Mouse (Mus musculus) right cerebral cortex, postnatal 4 days (tissue): ENCODE results near the gene Grik3.

Source experiments
- DNase-seq: peaks from one replicate; pipeline ENCODE4 v3.0.0-alpha.2; 2022

Grik3 gene

GRCm38 (mm10) chr4:125492706-125493105 is 2.2 kb downstream of the Grik3 start:
- peak; percentile 42 for DNase-seq

DNA sequence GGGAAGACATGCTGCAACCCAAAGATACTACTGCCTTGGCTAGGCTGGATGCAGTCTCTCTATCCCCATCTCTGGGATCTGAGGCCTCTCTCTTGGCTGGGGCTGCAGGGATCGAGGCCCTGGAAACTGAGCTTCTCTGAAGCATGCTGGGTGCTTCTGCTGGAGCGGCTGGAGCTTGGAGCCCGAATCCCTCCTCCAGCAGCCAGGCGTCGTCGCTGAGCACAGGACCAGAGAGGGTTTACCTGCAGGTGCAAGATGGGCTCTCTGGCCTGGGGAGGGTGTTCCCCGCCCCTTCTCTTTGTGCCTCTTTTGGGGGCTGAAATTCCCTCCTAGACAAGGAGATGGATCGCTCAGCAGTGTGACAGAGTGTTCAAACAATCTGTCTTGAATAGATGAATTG is 2.6 kb downstream of the Grik3 start:
- no peak for DNase-seq

DNA sequence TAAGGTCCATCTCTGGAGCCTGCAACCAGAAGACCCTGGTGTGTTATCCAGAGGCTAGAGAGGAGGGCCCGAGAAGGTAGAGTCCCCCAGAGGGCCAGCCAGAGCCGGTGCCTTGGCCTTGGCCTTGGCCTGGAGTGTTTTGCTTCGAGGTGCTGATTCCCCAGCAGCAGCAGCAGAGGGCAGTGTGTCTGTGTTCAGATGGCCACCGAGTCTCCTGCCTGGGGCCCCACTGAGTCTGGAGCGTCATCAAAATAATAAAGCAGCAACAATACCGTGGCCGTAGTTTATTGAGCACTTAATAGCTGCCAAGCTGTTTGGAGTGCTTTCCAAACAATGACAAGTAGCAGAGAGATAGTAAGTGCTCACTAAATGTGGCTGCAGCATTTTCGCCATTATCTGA is 5.0 kb downstream of the Grik3 start:
- DNase-seq, result no peak

DNA sequence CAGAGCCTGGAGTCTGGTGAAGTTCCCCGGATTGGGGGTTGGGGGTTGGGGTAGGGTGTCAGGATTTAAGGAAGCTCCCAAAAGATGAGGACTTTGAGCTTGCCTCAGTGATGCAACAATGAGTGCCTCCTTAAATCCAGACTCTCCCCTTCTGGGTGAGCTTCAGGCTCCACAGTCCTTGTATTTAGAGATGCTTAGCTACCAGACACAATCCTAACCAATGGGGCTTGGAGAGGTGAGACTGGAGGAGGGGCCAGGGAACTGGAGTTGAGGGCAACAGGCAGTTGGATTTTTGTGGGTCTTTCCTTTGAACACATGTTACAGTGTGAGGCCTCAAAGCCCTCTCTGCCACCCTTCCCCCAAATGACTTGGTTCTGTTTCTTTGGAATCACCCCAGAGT is 6.5 kb downstream of the Grik3 start:
- DNase-seq, result no peak

GRCm38 (mm10) chr4:125497471-125497870 is 7.0 kb downstream of the Grik3 start:
- DNase-seq, result no peak

- DNase-seq, result no peak
These were observed 8.4 kb downstream of the Grik3 start for GRCm38 (mm10) chr4:125498866-125499265.

GRCm38 (mm10) chr4:125502861-125503260 is 12.4 kb downstream of the Grik3 start:
- no peak for DNase-seq

GRCm38 (mm10) chr4:125512434-125512833 is 21.9 kb downstream of the Grik3 start:
- DNase-seq, result no peak

GRCm38 (mm10) chr4:125515646-125516045 is 25.1 kb downstream of the Grik3 start:
- no peak for DNase-seq

DNA sequence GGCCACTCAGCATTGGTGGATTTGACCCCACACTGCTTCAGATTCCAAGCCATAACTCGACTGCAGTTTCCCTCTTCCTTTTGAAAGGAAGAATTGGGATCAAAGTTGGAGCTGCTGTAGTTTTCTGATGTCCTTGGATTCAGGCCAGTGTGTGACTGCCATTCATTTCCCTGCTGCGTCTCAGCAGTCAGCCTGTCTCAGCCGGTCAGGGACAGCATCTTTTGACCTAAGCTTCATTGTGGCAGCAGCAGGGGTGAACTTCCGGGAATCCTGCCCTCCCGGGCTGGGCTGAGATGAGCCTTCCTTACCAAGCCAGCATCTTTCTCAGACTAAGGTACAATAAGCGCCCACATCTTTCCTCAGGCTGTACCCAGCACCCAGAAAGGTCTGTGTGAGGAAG is 26.1 kb downstream of the Grik3 start:
- no peak for DNase-seq

- DNase-seq, result no peak
These were observed 28.4 kb downstream of the Grik3 start for GRCm38 (mm10) chr4:125518861-125519260.

DNA sequence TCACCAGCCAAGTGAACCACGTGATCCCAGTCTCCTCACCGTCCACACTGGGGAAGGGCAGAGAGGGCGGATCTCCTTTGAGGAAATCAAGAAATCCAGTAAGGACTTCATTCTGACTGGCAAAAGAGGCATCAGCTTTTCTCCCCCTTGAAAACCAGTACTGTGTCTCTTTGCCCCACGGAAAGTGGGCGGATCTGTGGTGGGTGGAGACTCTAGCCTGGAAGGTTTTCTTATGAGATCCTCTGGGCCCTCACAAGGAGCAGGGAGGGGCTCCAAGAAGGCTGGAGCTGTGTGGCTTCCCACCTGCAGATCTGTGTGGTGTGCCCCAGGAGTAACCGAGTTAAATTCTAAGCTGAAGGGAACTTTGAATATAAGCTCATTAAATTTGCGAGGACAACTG is 32.4 kb downstream of the Grik3 start:
- DNase-seq, result no peak

DNA sequence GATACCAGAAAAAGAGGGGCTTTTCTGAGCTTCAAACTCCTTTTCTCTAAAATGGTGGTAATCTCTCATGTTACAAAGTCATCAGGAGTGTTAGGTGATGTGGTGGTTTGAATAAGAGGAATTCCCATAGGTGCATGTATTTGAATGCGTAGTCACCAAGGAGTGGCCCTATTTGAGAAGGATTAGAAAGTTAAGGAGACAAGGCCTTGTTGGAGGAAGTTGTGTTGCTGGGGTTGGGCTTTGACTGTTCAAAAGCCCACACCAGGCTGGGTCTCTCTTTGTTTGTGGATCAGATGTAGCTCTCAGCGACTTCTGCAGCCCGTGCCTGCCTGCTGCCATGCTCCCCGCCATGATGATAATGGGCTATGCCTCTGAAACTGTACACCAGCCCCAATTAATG is 34.8 kb downstream of the Grik3 start:
- no peak for DNase-seq

DNA sequence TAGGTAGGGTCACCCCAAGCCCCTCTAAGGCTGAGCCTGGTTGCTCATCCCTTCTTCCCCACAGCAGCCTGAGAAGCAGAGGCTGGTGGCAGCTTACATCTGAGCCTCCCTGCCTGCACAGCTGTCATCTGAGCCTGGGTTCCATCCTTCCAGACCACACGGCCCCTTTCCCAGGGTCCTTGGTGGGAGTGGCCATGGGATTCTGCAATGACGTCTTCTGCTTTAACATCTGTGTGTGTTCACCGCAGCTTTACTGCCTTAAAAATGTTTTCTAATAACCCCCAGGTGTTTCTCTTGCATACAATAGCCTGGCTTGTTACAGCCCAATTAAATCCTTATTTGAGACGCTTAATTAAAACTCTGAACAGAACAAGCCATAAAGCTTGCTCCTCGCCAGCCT is 35.9 kb downstream of the Grik3 start:
- DNase-seq, result no peak

DNA sequence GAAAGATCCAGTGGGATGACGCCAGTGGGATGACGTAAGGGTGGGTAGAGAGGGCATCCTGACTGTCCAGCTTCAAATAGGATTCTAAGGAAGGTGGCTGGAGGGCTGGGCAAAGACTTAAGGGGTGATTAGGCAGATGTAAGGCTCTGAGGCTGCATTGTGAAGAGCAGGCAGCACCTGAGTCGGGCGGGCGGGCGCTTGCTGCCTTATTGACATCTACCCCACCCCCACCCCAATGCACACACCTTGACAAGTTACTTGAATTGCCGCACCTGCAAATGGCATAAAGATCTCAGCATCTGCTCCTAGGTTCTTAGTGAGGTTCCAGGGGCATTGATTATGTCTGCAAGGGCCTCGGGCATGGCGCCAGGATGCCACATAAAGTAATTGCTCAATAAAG is 43.5 kb downstream of the Grik3 start:
- DNase-seq, result no peak

DNA sequence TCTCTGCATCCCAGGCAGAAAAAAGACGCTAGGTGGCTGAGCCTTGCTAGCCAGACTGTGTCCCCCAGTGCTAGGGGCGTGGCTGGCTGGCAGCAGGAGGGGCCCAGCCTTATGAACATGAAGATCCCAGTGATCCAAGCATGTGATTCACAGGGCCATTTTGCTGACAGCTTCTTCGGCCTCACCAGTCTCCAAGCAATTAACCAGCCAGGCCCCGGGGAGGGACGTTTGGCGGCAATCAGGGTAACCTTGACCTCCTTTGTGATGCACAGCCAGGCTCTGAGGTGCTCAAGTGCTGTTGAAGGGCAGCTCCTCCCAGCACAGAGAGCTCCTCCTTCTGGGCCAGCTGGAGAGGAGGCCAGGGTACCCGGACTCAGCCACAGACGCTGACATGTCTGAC is 43.9 kb downstream of the Grik3 start:
- no peak for DNase-seq

DNA sequence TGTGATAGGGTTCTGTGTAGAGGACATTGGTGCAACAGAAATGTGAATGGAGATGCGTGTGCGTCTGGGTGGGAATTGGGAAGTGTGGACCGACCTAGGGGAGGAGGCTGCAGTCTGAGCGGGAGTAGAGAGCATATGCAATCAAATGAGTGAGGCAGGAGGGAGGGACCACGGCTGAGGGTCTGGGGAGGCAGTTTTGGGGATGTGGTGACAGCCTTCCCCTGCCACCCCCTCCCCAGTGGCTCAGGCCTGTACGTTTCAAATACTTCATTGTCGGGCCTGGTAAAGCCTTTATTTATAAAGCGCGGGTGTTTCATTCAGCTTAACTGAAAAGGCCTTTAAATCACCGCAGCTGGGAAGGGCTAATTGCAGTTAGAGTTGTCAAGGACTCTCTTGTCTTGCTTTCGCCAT is 44.5 kb downstream of the Grik3 start:
- DNase-seq, result no peak

GRCm38 (mm10) chr4:125535465-125535864 is 45.0 kb downstream of the Grik3 start:
- DNase-seq, result no peak

DNA sequence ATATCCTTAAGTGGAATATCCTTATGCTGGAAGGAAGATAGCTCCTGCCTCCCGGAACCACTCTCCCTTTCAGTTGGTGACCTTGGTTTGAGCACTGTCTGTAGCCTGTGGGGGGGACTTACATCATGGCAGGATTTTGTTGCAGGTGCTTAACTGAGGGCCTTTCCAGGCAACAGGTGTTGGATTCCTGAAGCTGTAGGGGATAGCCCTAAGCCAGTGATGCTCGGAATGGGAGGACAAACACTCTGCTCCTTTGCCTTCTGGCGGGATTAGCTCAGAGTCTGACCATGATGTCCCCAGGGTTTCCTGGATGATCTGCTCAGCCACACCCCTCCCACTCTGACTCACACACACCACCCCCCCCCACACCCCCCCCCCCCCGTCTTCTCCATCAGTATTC is 45.5 kb downstream of the Grik3 start:
- no peak for DNase-seq

- DNase-seq, result no peak
These were observed 47.9 kb downstream of the Grik3 start for GRCm38 (mm10) chr4:125538301-125538965.

GRCm38 (mm10) chr4:125539617-125540016 is 49.1 kb downstream of the Grik3 start:
- DNase-seq, result no peak

- no peak for DNase-seq
These were observed 52.7 kb downstream of the Grik3 start for GRCm38 (mm10) chr4:125543171-125543570.

- DNase-seq, result no peak
These were observed 54.7 kb downstream of the Grik3 start for GRCm38 (mm10) chr4:125544947-125545767.

DNA sequence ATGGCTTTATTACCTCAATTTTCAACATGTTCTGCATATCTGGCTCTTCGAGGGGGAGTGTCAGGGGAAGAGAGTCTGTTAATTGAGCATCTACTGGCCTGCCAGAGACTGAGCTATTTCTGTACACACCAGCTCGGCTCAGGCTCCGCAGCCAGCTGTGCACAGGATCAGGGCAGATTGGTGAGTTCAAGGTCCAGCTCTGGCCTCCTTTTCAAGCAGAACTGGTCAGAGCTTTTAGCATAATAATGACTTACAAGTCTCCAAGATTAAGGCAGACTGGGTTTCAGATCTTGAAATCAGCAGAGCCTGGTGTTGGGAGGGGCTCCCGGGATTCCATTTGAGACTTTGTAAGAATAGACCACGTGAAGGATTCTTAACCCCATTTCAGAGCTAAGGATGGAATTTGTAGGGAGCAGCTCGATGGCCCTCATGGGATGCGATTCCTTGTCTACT is 55.3 kb downstream of the Grik3 start:
- no peak for DNase-seq

DNA sequence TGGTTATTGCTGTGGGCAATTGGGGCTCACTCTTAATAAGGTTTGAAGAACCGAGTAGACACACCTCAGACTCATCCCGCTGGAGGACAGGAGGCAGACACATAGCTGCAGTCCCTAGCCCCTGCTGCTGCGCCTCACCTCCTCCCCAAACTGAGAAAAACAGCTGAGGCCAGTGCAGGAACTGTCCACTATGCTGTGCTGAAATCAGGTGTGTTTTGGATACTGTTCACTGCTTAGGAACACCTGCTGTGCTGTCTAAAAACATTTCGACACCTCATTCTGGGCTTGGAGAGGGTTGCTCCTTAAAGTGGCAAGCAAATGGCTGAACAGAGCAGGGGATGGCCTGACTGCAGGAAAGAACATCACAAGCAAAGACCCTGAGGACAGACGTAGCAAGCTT is 57.7 kb downstream of the Grik3 start:
- DNase-seq, result no peak
